Mouse (Mus musculus) ovary, adult 2 months (tissue): Measurements from ENCODE around the gene Hsp90ab1. TPM values are rescaled to one million over a fixed set of nuclear protein-coding genes. Genes with fewer than 3 reads are reported as not detected.

ENCODE experiments used
- polyA plus RNA-seq: library from polyadenylated mRNA; depleted of rRNA; stranded (reverse); fragments of >200 nt; gene quantifications from 2 replicates; pipeline ENCODE4 v1.2.3, GENCODE M21; 2012; rRNA removed

The Hsp90ab1 gene
- polyA plus RNA-seq: 340 and 531 TPM in 2 replicates

GRCm38 (mm10) chr17:45573087-45573779, at the start of gene Hsp90ab1:
Gene Hsp90ab1 (minus strand): TSS chr17:45573271.

DNA sequence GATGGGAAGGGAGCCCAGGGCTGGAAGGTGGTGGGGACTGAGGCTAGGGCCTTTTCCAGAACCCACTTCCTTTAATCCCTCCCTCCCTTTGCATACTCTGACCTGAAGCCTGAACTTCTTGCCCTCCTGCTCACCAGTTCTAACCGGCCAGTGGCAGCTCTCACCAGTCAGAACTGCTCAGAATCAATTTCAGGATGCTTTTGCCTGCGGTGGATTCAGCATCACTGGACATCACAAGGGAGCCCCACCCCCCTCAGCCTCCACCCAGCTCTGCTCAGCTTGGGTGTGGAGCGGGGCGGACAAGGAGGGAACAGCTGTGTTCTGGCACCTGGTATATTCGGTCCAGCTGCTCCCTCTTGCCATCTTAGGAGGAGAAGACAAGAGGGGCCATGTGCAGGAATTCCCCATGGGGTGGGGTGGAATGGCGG, 28.8 kb upstream of the Hsp90ab1 start, which contains the start of gene Mymx:
Mymx (minus strand) TSS at position 226 of the 428 bp plus-strand sequence.

GRCm38 (mm10) chr17:45599446-45600242, 26.6 kb upstream of the Hsp90ab1 start, which contains the start of gene Slc29a1:
Gene Slc29a1 (minus strand): TSS chr17:45599606.

GRCm38 (mm10) chr17:45563655-45564530, 9.2 kb downstream of the Hsp90ab1 start, which contains the start of gene Slc35b2:
Gene Slc35b2 (plus strand): TSS chr17:45563874.

DNA sequence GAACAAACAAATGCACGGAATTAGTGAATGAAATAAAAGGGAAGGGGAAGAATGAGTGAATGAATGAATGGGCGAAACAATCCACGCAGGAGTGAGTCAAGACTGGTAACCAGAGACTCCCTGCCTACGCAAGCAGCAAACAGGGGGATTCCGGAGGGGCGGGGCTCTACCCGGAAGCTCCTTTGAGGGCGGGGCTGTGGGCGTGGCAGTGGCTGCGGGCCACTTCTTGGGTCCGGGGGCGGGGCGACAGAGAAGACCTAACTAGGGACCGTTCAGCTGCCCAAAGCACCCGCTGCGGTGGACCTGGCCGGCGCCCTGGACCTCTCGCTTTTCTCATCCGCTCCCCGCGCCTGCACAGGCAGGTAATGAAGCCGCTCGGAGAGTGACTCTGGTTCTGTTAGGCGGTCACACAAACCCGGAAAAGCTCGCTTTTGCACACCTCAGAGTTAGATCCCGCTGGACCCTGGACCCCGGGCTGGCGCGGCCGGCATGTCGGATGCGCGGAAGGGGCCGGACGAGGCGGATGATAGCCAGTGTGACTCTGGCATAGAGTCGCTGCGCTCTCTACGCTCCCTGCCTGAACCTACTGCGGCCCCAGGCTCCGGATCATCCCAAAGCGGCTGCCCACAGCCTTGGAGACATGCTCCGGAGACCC, 17.5 kb downstream of the Hsp90ab1 start, which contains the start of gene Nfkbie:
Nfkbie (plus strand) TSS at position 252 of the 655 bp plus-strand sequence.

DNA sequence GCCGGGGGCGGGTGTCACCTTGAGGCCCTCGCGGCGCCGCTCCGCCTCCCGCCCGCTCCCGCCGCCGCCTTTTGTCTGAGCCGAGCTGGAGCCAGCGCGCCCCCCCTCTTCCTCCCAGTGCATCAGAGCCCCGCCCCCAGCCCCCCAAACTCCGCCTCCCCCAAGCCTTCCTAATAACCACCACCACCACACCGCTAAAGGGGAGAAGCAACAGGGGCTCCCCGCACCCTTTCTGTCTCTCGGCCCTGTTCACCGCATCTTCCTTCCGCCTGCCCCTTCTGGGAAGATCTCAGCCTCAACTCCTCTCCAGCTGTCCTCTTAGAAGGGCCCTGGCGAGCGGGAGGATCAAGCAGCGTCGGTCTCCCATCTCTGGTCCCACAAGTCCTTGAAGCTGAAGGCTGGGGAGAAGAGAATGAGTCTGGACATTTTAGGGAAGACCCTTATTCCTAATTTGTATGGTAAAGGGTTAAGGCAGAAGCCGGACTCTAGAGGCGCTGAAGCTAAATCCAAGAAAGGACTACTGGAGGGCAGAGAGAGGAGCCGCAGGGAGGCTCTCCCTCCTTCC, 23.4 kb downstream of the Hsp90ab1 start, which contains the start of gene Tmem151b:
Tmem151b (minus strand) TSS at position 61 of the 565 bp plus-strand sequence.

GRCm38 (mm10) chr17:45523263-45523662, 49.8 kb downstream of the Hsp90ab1 start, which contains the start of gene Tcte1:
Gene Tcte1 (plus strand): TSS chr17:45523434.

Other genes with a start within 250 kb of the Hsp90ab1 start
- gene Cdc5l, start 139.5 kb downstream of the Hsp90ab1 start, polyA plus RNA-seq: 6.5 and 8.0 TPM in 2 replicates
- gene Spats1, start 97.9 kb downstream of the Hsp90ab1 start, polyA plus RNA-seq: not detected in 2 replicates
- gene Aars2, start 66.4 kb downstream of the Hsp90ab1 start, polyA plus RNA-seq: 27.4 and 28.5 TPM in 2 replicates
- 12.6 and 15.7 TPM in 2 replicates for gene Tcte1, start 49.8 kb downstream of the Hsp90ab1 start, polyA plus RNA-seq
- gene Tmem151b, start 23.6 kb downstream of the Hsp90ab1 start, polyA plus RNA-seq: 2.6 and 2.7 TPM in 2 replicates
- gene Nfkbie, start 17.6 kb downstream of the Hsp90ab1 start, polyA plus RNA-seq: 6.7 and 7.2 TPM in 2 replicates
- 206 and 322 TPM in 2 replicates for gene Slc35b2, start 9.4 kb downstream of the Hsp90ab1 start, polyA plus RNA-seq
- 198 and 207 TPM in 2 replicates for gene Slc29a1, start 26.3 kb upstream of the Hsp90ab1 start, polyA plus RNA-seq
- 0.67 TPM in 1 of 2 replicates, not detected in the other for gene Mymx, start 28.8 kb upstream of the Hsp90ab1 start, polyA plus RNA-seq
- 0.05 and 0.07 TPM in 2 replicates for gene Capn11, start 86.1 kb upstream of the Hsp90ab1 start, polyA plus RNA-seq
- 167 and 188 TPM in 2 replicates for gene Mrpl14, start 113.1 kb upstream of the Hsp90ab1 start, polyA plus RNA-seq
- 67.3 and 96.1 TPM in 2 replicates for gene Tmem63b, start 113.6 kb upstream of the Hsp90ab1 start, polyA plus RNA-seq
- not detected in 2 replicates for gene 1600014C23Rik, start 160.6 kb upstream of the Hsp90ab1 start, polyA plus RNA-seq